Mouse (Mus musculus): ENCODE measurements around the gene Nwd1. TPM values are rescaled to one million over a fixed set of nuclear protein-coding genes. Genes with fewer than 3 reads are reported as not detected.
"Not testable (repeated sequence)": the region's sequence is repeated elsewhere in the genome, so short reads cannot be mapped to it uniquely, and the experiment has no call there.

Nwd1 gene
- polyA plus RNA-seq, 1 experiment = 0.11 TPM

DNA sequence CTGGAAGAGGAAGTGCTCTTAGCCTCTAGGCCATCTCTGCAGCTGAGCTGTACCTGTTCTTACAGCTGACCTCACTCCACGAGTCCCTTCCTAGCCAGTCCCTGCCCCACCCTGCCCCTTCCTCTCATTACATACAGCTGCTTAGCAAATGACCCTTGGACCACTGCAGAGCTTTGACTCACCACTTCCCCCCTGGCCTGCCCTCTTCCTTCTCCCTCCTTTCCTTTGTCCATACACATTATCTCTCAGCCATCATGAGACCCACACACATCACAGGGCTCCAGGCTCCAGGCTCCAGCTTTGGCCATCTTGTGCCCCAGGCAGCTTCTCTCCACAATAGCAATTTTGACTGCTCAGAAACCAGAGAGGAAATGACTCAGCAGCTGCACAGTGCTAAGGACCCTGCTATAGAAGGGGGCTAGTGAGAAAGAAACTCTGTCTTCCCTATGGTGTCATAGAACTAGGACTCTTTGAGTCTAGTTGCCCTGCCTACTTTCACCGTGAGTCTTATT lies 36.6 kb downstream of the Nwd1 start:
- TF ChIP-seq CTCF (IDR thresholded peaks at IDR 0.05; ENCODE audit: low read depth, low read length) (no peak), POLR2A (IDR thresholded peaks at IDR 0.05; ENCODE audit: borderline replicate concordance, low read depth, low read length) (no peak)
- Histone ChIP-seq H3K27ac (ENCODE audit: insufficient read depth, low read depth, low read length) (no peak overlapping the region), H3K4me1 (ENCODE audit: control insufficient read depth, insufficient read depth, low read length) (peaks cover 10% of the 10 kb centered on the region), H3K4me3 (ENCODE audit: insufficient read depth, low read length) (no peak overlapping the region)

DNA sequence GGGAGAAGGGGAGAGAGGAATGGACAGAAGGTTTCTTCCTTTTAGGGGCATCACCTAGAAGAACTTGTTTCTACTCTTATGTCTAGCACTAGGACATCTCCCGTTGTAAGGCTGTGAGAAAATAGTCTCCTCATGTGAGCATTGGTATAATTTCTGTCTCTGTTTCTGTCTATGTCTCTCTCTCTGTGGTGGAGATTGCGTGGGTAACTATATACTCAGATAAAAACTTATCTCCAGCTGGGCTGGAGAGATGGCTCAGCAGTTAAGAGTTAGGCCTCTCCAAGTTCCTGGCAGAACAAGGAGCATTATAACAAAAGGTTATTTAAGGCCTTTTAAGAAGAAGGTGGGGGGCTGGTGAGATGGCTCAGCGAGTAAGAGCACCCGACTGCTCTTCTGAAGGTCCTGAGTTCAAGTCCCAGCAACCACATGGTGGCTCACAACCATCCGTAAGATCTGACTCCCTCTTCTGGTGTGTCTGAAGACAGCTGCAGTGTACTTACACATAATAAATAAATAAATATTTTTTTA lies 37.1 kb downstream of the Nwd1 start:
- H3K27ac ChIP-seq (ENCODE audit: insufficient read depth, low read depth, low read length); H3K4me1 ChIP-seq (ENCODE audit: control insufficient read depth, insufficient read depth, low read length); H3K4me3 ChIP-seq (ENCODE audit: insufficient read depth, low read length): not testable (repeated sequence)

DNA sequence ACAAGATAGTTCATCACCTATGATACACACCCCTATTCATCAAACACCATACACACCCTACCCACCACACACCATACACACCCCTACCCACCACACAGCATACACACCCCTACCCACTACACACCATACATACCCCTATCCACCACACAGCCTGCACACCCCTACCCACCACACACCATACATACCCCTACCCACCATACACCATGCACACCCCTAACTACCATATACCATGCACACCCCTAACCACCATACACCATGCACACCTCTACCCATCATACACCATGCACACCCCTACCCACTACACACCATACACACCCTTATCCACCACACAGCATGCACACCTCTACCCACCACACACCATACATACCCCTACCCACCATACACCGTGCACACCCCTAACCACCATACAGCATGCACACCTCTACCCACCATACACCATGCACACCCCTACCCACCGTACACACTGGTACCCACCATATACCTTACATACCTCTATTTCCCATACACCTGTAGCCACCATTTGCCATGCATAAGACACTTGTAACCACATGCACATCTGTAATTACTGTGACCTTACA lies 51.9 kb downstream of the Nwd1 start:
- Histone ChIP-seq H3K4me3 (ENCODE audit: insufficient read depth, low read length) (no peak overlapping the region), H3K27ac (ENCODE audit: insufficient read depth, low read depth, low read length) (no peak overlapping the region), H3K4me1 (ENCODE audit: control insufficient read depth, insufficient read depth, low read length) (no peaks in the 10 kb centered on the region)
- TF ChIP-seq POLR2A (IDR thresholded peaks at IDR 0.05; ENCODE audit: borderline replicate concordance, low read depth, low read length) = no peak
- no peak for TF ChIP-seq CTCF (IDR thresholded peaks at IDR 0.05; ENCODE audit: low read depth, low read length)

DNA sequence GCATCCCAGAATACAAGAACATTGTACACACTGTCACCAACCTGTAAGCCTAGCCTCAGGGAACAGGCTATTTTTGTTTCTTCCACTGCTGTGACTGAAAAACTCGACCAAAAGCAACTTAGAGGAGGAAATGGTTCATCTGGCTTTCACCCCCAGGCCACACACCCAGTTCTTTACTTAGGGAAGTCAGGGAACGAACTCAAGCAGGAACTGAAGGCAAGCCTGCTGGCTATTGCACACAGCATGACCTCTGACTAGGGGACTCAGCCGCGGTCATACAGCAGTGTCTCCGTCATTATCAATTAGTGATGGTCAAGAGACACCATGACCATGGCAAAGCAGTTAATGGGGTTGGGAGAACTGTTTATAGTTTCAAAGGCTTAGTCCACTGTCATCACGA lies 66.1 kb downstream of the Nwd1 start:
- no peak overlapping the region for H3K4me3 ChIP-seq (ENCODE audit: insufficient read depth, low read length)
- no peak overlapping the region for H3K27ac ChIP-seq (ENCODE audit: insufficient read depth, low read depth, low read length)
- no peak for TF ChIP-seq CTCF (IDR thresholded peaks at IDR 0.05; ENCODE audit: low read depth, low read length)
- TF ChIP-seq POLR2A (IDR thresholded peaks at IDR 0.05; ENCODE audit: borderline replicate concordance, low read depth, low read length) = no peak
- H3K4me1 ChIP-seq (ENCODE audit: control insufficient read depth, insufficient read depth, low read length) = peaks cover 5% of the 10 kb centered on the region; the same call in 1 of the 2 replicates

DNA sequence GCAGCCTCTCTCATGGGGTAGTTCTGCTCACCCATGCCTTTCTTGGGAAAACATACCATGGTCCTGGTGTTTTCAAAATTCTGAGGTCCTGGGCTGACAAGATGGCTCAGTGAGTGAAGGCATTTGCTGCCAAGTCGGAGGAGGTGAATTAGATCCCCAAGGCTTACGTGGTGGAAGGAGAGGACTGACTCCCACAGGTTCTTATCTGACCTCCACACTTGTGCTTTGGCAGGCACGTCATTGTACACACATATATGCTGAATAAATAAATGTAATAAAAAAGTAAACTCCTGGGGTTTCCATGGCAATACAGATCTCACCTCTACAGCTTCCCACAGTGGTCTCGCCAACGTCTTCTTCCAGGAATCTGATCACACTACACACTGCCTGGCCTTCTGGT lies 70.1 kb downstream of the Nwd1 start:
- TF ChIP-seq CTCF (IDR thresholded peaks at IDR 0.05; ENCODE audit: low read depth, low read length) (no peak), POLR2A (IDR thresholded peaks at IDR 0.05; ENCODE audit: borderline replicate concordance, low read depth, low read length) (no peak)
- H3K27ac ChIP-seq (ENCODE audit: insufficient read depth, low read depth, low read length) = no peak overlapping the region

DNA sequence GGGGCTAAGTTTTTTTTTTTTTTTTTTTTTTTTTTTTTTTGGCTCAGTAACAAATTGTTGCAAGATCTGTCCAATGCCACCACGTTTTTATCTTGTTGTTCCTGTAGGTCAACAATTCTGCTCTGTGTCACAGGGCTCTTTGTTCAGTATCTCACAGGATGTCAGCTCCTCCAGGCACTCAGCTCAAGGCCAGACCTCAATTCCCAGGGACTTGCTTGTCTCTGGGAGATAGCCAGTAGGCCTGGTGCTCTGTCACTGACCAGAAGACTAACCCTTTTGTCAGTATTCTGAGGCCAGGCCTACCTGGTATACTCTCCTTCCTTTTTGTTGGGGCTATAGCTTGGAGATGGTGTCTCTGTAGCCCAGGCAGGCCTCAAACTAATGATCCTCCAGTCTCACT lies 74.0 kb downstream of the Nwd1 start:
- Histone ChIP-seq H3K27ac (ENCODE audit: insufficient read depth, low read depth, low read length) (no peak overlapping the region), H3K4me1 (ENCODE audit: control insufficient read depth, insufficient read depth, low read length) (peaks cover 6% of the 10 kb centered on the region), H3K4me3 (ENCODE audit: insufficient read depth, low read length) (no peak overlapping the region)
- TF ChIP-seq CTCF (IDR thresholded peaks at IDR 0.05; ENCODE audit: low read depth, low read length) = no peak
- TF ChIP-seq POLR2A (IDR thresholded peaks at IDR 0.05; ENCODE audit: borderline replicate concordance, low read depth, low read length) = no peak

More for the DNA sequence above, 70.1 kb downstream of the Nwd1 start:
- no peak overlapping the region for H3K4me3 ChIP-seq (ENCODE audit: insufficient read depth, low read length)
- peaks cover 5% of the 10 kb centered on the region; the same call in 1 of the 2 replicates for H3K4me1 ChIP-seq (ENCODE audit: control insufficient read depth, insufficient read depth, low read length)

DNA sequence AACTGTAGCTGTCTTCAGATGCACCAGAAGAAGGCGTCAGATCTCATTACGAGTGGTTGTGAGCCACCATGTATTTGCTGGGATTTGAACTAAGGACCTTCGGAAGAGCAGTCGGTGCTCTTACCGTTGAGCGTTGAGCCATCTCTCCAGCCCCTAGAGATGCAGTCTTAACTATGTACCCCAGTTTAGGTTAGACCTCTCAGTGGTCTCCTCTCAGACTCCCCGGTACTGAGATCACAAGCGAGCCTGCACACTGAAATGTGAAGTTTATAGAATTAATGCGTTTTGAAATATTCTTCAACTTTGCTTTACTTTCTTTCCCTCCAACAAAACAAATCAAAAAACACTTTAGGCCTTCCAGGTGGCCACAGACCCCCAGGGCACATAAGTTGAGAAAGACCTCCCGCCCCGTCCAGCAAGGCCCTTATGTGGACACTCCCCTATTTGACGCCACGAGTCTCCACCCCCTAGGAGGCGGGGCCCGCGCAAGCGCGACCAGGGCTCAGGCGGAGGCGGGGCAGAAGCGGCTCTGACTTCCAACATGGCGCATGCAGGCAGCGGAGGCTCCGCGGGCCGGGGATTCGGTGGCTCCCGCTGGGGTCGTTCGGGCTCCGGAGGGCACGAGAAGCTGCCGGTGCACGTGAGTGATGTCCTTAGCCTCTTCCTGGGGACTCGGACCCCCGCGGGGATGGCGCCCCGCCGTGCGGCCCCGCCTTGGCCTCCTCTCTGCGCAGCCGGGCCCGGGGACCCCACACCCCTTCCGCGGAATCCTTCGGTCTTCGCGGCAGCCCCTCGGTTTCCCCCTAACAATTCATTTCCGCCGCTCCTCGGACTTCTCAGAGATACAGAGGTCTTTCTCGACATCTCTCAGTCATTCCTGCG lies 76.5 kb downstream of the Nwd1 start, which contains the start of gene Sin3b:
Gene Sin3b, plus strand, starts transcription at position 517 of the 882 bp plus-strand sequence.
- H3K4me1 ChIP-seq (ENCODE audit: control insufficient read depth, insufficient read depth, low read length) = peaks cover 6% of the 10 kb centered on the region
- peak within 1 kb of the TSS; percentile 85 for H3K4me3 ChIP-seq (ENCODE audit: insufficient read depth, low read length)
- TF ChIP-seq CTCF (IDR thresholded peaks at IDR 0.05; ENCODE audit: low read depth, low read length) (no peak), POLR2A (IDR thresholded peaks at IDR 0.05; ENCODE audit: borderline replicate concordance, low read depth, low read length) (peak; percentile 79; the same call in 1 of the 2 replicates)
- H3K27ac ChIP-seq (ENCODE audit: insufficient read depth, low read depth, low read length) = no peak within 1 kb of the TSS

DNA sequence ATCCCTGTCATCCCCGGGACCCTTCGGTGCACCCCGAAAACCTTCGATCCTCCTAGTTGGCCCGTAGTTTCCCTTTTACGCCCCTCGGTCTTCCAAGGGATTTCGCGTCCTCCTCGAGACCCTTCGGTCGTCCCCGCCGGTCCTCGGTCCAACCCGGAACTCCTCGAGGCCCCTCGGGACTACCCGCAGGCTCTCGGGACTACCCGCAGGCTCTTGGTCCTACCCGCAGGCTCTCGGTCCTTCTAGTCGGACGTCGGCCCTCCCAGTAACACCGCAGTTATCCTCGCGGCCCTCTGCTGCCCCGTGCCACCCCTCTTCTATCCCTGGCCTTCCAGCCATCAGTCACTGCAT lies 77.1 kb downstream of the Nwd1 start:
- Histone ChIP-seq H3K4me1 (ENCODE audit: control insufficient read depth, insufficient read depth, low read length) (peaks cover 6% of the 10 kb centered on the region), H3K4me3 (ENCODE audit: insufficient read depth, low read length) (peak overlapping the region; percentile 85), H3K27ac (ENCODE audit: insufficient read depth, low read depth, low read length) (no peak overlapping the region)
- no peak for TF ChIP-seq CTCF (IDR thresholded peaks at IDR 0.05; ENCODE audit: low read depth, low read length)
- no peak for TF ChIP-seq POLR2A (IDR thresholded peaks at IDR 0.05; ENCODE audit: borderline replicate concordance, low read depth, low read length)

DNA sequence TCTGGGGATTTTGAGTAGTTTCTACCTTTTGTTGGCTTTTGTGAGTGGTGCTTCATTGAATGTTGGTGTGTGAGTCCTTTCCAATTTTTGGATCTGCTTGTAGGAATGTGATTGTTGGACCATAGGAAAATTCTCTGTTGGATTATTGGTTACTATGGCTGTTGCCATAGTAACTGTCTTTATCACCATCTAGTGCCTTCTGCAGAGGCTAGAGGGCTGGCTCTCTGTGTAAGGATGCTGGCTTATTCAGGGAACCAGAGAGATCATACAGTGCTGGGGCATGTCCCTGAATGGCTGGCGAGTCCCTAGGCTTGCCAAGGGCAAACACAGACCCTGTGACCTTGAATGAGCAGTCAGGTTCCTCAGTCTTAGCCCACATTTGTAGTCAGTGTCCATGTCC lies 82.1 kb downstream of the Nwd1 start:
- Histone ChIP-seq H3K4me3 (ENCODE audit: insufficient read depth, low read length) (no peak overlapping the region), H3K4me1 (ENCODE audit: control insufficient read depth, insufficient read depth, low read length) (peaks cover 6% of the 10 kb centered on the region), H3K27ac (ENCODE audit: insufficient read depth, low read depth, low read length) (no peak overlapping the region)
- TF ChIP-seq POLR2A (IDR thresholded peaks at IDR 0.05; ENCODE audit: borderline replicate concordance, low read depth, low read length) (no peak), CTCF (IDR thresholded peaks at IDR 0.05; ENCODE audit: low read depth, low read length) (no peak)

DNA sequence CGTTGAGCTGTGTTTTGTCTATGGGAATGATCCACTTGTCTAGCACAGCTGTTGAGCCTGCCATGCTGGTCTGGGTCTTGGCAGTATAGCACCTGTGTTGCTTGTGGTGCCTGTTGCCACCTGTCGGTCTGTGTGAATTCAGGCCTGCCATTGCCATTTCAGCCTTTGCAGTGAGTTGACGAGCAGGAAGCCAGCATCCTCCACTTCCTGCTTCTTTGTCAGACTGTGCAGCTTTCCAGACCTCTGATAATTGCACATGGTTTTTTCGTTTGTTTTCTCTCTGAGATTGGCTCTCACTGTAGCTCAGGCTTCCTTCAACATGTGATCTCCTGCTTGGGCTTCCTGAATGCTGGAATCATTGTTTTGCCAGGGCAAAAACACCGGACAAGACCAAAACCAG lies 88.5 kb downstream of the Nwd1 start:
- TF ChIP-seq CTCF (IDR thresholded peaks at IDR 0.05; ENCODE audit: low read depth, low read length) (no peak), POLR2A (IDR thresholded peaks at IDR 0.05; ENCODE audit: borderline replicate concordance, low read depth, low read length) (no peak)
- Histone ChIP-seq H3K27ac (ENCODE audit: insufficient read depth, low read depth, low read length) (no peak overlapping the region), H3K4me3 (ENCODE audit: insufficient read depth, low read length) (no peak overlapping the region), H3K4me1 (ENCODE audit: control insufficient read depth, insufficient read depth, low read length) (no peaks in the 10 kb centered on the region)

Measured in bone marrow macrophage, adult 2 months (primary cell).